Mouse (Mus musculus): ENCODE results near the gene Pik3c2a.

Pik3c2a gene

DNA sequence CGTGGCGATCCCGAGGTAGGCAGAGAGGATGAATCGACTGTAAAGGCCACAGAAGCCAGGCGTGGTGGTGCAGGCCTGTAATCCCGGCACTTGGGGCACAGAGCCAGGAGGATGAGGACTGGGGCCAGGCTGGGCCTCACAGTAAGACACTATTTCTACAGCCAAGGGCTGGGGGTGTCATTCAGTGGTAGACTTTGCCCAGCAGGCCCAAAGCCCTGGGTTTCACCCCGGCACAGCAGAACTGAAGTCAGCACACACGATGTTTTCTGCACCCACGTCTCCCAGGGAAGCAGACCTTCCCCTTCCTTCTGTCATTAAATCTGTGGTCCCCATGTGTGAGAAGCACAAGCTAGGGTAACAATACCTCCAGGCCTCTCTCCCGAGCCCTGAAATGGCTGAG, 144.9 kb downstream of the Pik3c2a start:
- no peak for DNase-seq (ENCODE audit: low spot score in 2 of 2)

DNA sequence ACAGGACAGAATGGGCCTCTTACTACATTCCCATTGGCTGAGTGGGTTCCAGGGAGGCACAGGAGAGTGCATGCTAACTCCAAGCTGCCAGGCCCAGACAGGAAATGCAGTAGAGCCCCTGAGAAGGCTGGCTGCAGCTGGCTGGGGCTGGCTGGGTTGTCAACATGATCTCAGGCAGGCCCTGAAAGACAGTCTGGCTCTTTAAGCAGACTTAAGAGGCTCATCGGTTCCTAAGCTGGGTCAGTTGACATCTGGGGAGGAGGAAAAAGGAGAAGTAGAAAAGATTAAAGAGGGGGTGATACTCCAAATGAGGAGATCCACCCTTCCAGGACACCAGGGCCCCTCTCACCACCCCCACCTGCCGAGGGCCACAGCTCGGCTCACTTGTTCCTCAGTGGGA, 148.3 kb downstream of the Pik3c2a start:
- no peak for DNase-seq (ENCODE audit: low spot score in 2 of 2)

- no peak for DNase-seq (ENCODE audit: low spot score in 2 of 2)
Measured at GRCm38 (mm10) chr7:116292377-116292776, 150.9 kb downstream of the Pik3c2a start.

DNA sequence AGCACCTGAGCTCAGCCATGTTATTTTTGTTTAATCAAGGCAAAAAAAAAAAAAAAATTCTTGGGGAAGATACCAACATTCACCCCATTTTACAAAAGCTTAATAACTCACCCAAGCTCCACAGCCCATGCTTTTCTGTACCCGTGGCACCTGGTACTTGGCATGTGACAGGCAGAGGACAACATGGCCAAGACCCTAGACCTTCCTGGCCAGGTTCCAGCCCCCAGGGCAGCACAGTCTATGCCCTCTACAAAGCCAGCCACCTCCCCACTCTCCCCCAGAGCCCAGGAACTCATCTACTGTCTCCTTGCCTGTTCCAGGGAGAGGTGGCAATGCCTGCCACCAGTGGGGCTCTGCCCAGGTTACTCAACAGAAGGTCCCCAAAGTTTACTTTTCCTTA, 152.7 kb downstream of the Pik3c2a start:
- no peak for DNase-seq (ENCODE audit: low spot score in 2 of 2)

DNA sequence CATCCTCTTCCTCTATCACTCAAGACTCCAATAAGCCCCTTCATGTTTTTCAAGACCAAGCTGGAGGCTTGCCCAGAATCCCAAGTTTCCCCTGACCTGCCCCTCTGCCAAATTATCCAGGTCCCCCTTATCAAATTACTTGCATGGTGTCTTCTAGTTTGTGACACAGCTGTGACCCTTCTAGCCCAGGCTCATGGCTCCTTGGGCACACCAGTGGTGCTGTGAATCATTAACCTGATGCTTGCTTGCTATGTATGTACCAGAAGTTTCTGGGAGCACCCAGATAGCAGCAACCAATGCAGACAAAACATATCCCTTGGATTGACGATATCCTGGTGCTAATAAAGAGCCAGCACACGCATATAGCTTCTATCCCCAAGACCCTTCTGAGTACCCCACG, 154.3 kb downstream of the Pik3c2a start:
- no peak for DNase-seq (ENCODE audit: low spot score in 2 of 2)

DNA sequence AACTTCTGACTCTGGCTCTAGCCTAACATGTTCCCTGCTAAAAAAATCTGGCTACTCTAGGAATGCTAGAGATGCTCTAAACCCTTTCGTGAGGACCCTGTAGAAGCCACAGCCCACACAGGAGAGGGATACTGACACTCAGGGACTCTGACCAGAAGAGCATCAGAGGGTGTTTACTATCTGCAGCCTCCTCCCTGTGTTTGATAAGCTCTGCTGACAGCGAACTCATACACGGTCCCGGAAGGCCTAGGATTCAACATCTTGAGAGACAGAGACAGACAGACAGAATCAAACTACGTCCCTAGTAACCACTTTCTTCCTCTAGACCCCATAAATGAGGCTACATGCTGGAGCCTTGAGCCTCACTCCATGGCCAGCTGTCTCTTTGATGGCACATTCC, 155.3 kb downstream of the Pik3c2a start:
- DNase-seq (ENCODE audit: low spot score in 2 of 2) = no peak

All from frontal cortex, postnatal 36 days (tissue).